Mouse (Mus musculus) ES-Bruce4 (cell line): ENCODE results near the gene Cacng6.

ENCODE experiments used
- CTCF ChIP-seq: IDR thresholded peaks from one replicate; pipeline ENCODE4 v1.8.1; 2011; ENCODE audit warnings: low read depth, low read length
- EP300 ChIP-seq: IDR thresholded peaks from 2 replicates; pipeline ENCODE4 v1.6.1; 2011; ENCODE audit warnings: low read depth, low read length; ENCODE audit not compliant: insufficient read depth
- POLR2A ChIP-seq: IDR thresholded peaks from one replicate; pipeline ENCODE4 v1.8.1; 2011; ENCODE audit warnings: low read length; ENCODE audit not compliant: insufficient read depth

- TF ChIP-seq CTCF (no peak), POLR2A (no peak), EP300 (no peak)
Measured at GRCm38 (mm10) chr7:3440526-3440925, 16.5 kb downstream of the Cacng6 start.
